Mouse (Mus musculus): ENCODE measurements around the gene Ccdc81.

Gene Ccdc81

DNA sequence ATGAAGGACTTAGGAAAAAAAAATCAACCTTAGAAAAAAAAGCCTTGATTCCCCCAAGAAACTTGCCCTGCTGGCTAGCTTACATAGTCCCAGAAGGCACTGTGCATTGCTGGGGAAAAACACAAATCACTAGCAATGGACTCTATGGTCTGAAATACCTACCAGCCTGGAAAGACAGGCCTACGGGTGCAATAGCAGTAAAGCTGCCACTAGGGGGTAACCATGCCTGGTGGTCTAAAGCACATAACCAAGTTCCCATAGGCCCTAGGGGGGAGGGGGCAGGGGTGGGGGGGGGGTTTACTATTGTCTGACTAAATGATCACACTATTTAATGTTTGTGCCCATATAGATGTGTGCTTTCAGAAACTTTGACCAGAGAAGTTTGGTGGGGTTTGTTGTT lies 38.7 kb downstream of the Ccdc81 start:
- DNase-seq, result no peak

DNA sequence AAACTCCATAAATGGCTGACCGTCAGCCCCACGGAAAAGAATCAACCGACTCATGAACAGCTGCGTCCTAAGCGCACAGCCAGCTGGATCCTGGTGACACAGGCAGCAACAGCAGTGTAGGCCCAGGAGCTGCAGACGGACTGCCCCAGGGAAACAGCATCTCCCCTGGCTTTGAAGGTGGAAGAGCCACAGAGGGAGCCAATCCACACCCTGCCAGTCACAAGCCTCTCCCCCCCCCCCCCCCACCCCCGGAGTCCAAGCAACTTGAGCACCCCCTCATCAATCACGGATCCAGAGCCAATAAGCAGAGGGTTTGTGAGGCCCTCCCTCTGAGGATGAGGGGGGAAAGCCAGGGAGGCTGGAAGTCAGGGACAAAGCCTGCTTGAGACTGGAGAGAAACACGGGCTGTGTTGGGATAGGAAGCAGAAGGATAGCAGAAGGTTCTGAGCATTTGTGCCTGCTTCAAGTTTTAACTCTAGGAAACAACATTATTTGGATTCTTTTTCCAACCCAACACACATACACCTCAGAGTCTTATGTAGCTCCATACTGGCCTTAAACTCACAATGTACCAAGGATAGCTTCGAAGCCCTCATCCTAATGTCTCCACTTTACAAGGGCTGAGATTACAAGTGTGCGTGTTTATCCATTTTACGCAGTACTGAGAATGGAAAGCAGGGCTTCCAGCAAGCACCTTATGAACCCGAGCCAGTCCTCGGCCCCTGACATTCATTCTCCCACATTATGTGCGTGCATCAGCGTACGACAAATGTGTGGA lies 46.8 kb downstream of the Ccdc81 start:
- peak; percentile 40 for DNase-seq

DNA sequence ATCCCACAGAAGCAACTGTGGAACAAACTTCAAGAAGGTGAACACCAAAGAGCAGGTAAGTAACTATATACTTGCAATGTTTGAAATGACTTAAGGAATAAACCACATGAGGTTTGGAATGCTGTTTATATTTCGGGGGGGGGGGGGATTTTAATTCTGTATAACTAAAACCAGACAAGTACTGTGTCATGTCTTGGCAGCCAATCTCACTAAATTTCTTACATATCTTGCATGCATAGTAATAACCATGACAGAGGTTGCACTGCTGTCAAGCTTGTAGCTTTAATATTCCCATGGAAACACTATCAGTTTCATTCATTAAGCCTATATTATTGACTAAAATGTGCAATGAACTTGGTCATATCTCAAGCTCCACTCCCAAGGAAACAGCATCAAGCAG lies 48.2 kb downstream of the Ccdc81 start:
- DNase-seq, result no peak

DNA sequence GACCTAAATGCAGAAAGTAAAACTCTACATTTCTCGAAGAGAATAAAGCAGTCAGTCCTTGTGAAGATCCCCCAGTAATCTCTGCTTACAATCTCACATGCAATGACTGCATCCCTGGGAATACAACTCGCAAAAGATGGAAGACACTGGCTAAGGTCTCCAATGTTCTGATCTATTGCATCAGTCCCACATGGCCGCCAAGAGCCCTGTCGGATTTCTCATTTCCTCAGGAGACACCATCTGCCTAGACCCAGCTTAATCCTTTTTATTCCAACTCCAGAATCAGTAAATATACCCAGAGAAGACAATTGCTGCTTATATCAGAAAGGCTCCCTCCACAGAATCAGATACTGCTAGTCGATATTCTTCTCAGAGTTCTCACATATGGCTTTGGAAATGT lies 50.3 kb downstream of the Ccdc81 start:
- DNase-seq, result no peak

DNA sequence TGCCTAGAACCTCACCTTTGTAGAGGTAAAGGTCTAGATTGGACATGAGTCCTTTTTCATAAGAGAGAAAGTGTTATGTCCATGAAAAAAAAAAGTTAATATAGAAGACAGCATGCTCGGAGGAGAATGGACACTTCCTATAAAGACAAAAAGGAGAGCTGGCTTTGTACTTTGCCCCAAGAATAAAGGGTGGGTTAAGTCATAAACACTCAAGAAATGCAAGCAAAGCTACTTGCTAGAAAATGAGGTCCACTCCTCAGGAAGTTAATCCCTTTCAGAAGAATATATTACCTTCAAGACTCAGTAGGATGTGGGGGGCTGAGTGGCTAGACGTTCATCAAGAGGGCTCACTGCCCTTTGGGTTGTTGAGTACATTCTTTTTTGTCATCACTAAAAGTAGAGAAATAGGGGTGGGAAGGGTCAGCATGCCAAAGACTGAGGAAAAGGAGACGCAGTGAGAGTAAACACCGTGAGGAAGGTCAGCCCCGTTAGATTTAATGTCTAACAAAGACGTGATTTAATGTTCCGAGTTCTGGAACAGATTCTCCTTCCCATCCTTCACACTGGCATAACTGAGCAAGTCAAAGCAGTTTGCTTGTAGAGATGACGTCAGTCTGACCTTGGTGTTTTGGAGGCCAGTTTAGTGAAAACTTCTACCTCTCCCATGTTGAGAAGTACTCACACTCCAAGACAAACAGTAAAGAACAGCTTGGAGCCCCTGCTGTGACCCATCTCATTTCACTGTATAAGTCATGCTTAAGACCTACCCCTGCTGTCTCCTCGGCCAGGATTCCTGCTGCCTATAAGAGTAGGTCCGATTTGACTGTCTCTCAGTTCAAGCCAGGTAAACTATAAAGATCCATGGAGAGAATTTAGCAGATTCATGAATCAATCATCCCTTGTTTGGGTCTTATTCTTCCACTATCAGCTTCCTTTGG lies 51.0 kb downstream of the Ccdc81 start:
- no peak for DNase-seq

- DNase-seq, result no peak
Measured at GRCm38 (mm10) chr7:89850510-89850909, 52.9 kb downstream of the Ccdc81 start.

GRCm38 (mm10) chr7:89845669-89846068 lies 57.8 kb downstream of the Ccdc81 start:
- DNase-seq, result no peak

- peak; percentile 67 for DNase-seq
Measured at GRCm38 (mm10) chr7:89843533-89843932, 59.9 kb downstream of the Ccdc81 start.

GRCm38 (mm10) chr7:89843121-89843520 lies 60.3 kb downstream of the Ccdc81 start:
- no peak for DNase-seq

DNA sequence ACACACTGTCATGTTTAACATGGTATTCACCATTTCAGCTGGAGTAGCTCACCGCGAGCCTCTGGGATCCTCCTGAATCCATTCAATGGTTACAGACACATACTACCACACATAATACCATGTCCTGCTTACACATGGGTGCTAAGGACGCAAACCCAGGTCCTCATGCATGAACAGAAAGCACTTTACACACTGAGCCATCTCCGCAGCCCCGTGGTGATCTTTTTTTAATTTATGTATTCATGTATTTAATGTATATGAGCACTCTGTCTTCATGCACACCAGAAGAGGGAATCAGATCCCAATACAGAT lies 61.1 kb downstream of the Ccdc81 start:
- no peak for DNase-seq

GRCm38 (mm10) chr7:89841670-89842403 lies 61.6 kb downstream of the Ccdc81 start:
- peak; percentile 95 for DNase-seq

DNA sequence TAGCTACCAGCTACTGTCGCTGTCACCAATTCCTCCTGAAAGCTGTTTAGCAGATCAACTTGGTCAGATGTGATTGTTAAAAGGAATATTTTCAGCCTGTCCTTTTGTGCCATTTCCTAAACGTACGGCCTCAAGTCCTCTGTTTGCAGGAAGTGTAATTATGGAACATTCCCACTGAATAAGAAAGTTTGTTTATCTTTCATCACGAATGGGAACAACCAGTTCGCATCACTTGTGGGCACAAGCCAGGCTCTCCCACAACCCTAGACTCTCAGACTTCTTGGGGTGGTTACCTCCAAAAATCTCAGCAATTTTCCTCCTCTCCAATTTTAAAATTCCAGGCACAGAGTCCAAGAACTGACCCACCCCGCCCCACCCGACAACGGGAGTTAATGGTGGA lies 63.7 kb downstream of the Ccdc81 start:
- DNase-seq, result no peak

DNA sequence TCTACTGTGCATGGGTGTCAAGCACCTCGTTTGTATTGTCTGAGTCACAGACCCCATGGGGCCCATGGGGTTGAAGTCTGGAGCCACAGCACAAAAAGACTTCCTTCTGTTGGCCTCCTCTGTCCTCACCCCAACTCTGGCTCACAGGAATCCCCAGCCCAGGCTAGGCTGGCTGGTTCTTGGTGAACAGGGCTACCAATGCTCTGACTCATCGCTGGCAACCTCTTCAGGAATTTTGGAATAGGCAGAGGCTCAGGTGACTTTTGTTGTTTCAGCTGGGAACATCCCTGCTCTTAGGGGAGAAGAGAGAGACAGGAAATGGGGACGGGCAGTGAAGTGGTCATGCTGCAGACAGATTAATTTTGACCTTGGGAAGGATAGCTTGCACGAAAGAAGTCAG lies 65.6 kb downstream of the Ccdc81 start:
- no peak for DNase-seq

- DNase-seq, result no peak
Measured at GRCm38 (mm10) chr7:89836676-89837075, 66.8 kb downstream of the Ccdc81 start.

DNA sequence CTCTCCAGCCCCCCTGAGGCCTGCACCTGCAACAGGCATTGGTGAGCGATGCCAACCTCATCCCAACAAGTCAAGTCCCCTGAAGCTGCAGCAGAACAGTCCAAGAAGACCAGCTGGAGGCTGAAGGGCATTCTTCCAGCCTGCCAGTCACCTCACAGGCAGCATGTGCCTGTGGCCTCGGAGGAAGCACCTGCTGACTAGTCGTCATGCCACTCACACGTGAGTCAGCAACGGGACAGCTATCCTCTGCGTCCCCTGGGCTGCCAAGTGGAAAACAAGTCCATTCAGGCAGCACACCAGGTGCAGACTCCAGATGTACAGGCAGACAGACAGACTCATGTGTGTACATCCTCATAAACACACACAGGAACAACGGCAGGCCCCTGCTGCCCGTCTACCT lies 67.9 kb downstream of the Ccdc81 start:
- DNase-seq, result no peak

GRCm38 (mm10) chr7:89833521-89833920 lies 69.9 kb downstream of the Ccdc81 start:
- no peak for DNase-seq

- DNase-seq, result peak; percentile 65
Measured at GRCm38 (mm10) chr7:89829201-89829600, 74.2 kb downstream of the Ccdc81 start.

DNA sequence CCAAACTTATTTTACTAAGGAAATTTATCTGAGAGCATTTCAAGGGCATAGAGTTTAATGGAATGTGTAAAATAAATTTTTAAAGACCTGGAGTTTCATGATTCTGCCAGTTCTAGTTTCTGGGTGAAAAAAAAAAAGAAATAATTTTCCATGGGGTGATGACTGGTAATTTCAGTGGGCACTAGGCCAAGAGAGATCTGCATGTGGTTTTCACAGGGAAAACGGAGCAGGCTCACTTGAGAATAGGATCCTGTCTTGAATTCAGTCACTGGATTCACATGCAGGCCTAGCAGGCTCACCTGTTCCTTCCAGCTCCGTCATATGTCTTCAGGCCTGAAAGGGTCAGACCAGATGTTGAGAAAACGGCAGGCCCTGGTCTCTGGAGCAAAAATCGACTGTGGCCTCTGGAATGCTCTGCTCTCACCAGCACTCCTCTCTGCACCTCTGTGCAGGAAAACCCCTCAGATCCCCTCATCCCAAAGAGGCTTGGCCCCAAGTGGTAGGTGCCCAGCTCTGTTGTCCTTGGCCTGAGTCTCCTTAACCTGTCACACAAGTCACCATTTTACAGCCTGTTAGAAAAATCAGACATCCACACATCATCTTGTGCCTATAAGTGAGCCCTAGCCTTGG lies 74.9 kb downstream of the Ccdc81 start:
- no peak for DNase-seq

Data from retina, postnatal 1 day (tissue).